Mouse (Mus musculus): ENCODE results near the gene Arpc2.

DNA sequence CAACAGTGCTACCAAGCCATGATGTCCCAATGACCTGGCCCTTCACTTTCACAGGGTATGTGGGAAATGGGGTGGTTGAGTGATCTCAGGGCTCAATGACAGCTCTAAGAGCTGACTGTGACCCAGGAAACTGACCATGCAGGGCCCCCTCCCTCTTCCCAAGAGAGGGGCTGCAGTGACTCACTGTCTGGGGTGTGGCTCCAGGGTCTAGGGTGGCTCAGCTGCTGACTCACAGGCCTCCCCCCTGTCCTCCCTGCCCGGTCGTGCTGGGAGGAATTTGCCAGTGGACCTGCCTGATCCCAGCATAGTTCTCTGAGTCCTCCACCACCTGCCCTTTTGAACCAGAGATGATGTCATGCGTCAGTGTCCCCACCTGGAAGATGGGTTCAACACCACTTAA, 61.4 kb downstream of the Arpc2 start:
- TF ChIP-seq CTCF (conservative IDR thresholded peaks at IDR 0.05; ENCODE audit: low read length) (no peak), POU5F1 (IDR thresholded peaks at IDR 0.05; ENCODE audit: borderline replicate concordance, low read length) (no peak)
